Mouse (Mus musculus): ENCODE results near the gene Ticrr.

Gene Ticrr

DNA sequence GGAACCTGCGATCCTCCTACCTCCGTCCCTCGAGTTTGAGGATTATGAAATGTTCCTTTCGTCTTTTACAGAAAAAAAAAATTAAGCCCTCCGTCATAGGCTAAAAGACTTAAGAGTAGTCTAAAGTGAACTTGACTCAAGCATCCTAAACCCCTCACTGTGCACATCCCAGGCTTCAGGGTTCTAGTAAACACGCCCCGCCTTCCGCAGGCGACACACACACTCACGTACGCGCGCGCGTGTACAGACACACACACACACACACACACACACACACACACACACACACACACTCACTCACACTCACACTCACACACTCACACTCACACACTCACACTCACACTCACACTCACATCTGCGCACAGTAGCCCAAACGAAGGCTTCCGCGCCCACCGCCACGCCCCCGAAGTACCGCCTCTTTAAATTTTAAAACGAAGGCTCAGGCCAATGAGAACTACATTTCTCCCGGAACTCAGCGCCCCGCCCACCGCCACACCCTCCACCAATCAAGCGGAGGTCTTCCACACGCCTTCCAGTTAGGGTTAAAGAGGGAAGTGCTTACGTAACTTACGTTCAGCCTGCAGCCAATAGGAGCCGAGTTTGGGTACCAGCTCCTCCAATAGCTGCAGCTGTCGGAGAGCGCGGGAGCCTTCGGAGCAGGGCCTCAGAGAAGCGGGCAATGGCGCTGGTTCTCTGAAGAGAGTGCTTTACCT lies at the start of gene Ticrr:
Gene Ticrr, plus strand, starts transcription at position 619 of the 713 bp plus-strand sequence.
- peak; percentile 96 to 98 for DNase-seq (ENCODE audit: low spot score in 2 of 2)

DNA sequence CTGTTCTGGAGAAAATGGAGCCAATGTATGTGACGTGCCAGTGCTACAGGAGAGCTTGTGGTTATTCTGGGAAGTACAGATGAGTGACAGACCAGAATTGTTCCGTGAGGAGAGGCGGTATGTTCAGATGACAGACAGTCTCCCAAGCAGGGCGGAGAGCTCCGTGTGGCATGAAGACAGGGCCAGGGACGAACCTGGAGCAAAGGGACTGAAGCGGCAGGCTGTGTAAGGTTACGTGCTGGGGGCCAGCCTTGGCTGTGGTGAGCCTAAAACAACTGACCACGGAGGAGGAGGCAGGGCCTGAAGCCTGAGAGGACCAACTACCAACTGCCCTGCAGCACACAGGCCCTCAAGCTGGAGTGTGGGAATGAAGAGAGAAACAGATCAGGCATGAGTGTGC lies 48.1 kb upstream of the Ticrr start:
- DNase-seq (ENCODE audit: low spot score in 2 of 2) = no peak

DNA sequence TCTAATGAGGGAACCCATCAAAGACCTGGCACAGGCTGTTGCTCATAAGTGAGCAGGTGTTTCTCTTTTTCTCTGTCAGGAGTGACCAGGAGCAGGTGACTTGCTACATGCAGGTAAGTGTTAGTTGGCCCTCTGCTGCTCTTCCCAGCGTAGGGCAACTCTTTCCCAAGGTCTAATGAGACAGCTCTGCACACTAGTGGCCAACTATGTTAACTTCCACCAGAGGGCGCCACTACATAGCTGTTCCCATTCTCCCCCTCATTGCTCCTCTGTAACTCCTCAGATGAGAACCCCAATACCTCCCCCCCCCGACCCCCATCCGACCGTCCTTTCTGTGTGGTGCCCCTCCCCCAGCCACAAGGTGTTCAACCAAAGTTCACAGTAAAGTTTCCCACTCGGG lies 47.2 kb upstream of the Ticrr start:
- DNase-seq (ENCODE audit: low spot score in 2 of 2) = no peak

DNA sequence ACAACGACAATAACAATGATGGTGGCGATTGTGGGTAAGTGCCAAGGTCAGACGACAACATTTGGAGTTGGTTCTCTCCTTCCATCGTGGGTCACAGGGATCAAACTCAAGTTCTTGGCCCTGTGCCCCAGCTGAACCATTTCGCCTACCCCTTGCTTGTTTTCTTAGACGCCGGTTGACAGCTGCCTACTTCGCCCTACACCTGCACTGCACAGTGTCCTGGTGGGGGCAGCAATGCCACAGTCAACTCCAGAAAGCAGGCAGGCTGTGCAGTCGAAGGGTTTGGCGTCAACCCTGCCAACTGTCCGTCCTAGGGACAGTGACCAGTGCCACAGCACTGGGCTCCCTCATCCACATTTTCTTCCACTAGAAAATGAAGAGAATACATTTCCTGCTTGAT lies 46.7 kb upstream of the Ticrr start:
- no peak for DNase-seq (ENCODE audit: low spot score in 2 of 2)

DNA sequence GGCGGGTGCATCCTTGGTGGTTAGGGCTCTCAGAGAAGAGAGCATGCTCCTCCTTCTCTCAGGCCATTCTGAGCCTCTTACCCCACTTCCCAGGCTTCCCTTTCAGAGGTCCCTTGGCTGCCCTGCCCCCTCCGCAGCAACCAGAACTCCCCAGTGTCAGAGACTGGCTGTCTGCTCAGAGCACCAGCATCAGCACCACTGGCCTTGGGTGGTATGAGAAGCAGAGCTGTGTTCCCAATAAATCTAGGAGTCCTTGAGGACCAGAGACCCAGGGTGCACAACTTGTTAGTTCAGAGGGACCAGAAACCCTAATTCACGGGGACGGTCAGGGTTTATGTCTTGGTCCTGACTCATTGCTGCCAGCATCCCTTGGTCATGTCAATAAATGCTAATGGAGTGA lies 45.0 kb upstream of the Ticrr start:
- DNase-seq (ENCODE audit: low spot score in 2 of 2) = no peak

DNA sequence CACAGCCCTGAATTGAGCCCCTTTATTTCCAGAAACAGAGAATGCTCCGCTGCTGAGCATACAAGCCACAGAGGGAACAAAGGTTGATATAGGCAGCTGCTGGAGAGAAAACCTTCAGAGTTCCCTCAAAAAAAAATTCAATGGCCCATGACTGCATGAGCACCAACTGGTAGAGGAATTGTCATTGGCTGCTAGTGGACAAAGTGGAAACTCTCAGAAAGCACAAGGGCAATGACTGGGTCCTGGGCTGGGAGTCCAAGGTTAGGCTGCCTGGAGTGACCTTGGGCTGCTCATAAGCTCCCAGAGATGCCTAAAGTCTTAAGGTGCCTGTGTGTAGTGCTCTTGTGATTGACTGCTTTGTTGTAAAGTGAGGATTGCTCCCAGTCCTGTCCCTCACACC lies 44.1 kb upstream of the Ticrr start:
- no peak for DNase-seq (ENCODE audit: low spot score in 2 of 2)

DNA sequence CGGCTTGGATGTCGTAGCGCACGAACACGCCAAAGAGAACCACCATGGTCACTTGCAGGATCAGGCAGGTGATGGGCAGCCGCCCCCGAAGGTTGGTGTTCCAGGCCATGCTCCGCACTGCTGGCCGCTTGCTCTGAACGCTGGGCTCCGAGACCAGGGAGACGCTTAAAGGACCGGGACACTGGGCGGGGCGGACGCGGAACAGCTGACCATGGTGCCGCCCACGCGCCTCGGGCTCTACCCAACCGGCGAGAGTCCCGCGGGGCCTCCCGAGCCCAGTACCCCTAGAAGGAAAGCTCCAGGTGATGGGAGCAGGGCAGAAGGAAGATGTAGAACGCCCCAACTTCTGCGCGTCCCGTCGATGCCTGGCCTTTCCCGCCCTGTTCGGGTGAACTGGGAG lies 42.6 kb upstream of the Ticrr start, which contains the start of gene Rhcg:
Gene Rhcg, minus strand, starts transcription at position 240 of the 400 bp plus-strand sequence.
- DNase-seq (ENCODE audit: low spot score in 2 of 2) = no peak

DNA sequence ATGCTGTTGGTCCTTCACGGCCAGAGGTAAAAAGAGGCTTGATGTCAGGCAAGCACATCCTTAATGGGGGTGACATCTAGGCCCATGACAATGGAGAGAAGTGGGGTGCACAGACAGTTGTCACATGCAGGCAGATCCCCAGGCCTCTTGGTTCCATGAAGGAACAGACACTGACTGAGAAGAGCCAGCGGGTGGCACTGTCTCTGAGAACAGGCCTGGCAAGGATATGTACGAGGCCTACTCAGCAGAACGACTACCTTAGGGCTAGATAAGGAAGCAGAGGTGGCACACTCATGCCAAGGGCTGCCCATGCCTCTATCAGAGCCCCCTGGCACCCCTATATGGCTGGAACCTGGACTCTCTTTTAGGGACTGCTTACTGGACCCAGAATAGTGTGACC lies 40.5 kb upstream of the Ticrr start:
- no peak for DNase-seq (ENCODE audit: low spot score in 2 of 2)

DNA sequence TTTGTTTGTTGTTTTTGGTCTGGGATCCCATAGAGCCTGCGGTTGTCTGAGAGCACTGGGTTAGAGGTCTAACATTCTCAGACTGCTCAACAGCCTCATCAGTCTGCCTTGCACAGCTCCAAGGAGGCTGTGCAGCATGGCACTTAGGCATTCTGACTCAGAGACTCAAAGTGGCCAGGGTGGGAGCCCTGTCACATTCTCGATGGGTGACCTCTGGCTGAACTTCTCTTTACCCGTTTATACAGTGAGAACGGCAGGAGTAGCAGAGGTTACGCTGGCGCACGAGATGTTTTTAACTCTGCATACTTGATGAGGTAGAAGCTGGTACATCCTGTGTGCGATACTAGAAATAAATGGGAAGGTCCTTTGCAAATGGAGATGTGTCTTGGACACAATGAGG lies 36.9 kb upstream of the Ticrr start:
- DNase-seq (ENCODE audit: low spot score in 2 of 2) = no peak

DNA sequence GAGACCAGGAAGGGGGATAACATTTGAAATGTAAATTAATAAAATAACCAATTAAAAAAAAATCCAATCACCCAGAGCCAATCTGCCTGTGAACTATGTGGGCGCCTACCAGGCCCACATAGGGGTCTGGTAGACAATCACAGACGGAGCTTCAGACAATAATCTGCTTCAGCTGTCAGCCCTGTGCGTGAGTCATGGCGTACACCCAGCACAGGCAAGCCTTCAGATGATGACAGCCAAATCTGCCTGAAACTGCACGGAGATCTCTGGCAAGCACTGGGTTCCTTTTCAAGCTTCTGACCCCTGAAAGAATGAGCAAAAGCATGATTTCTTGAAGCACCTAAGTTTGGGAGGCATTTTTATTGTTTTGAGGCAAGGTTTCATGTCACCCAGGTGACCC lies 33.8 kb upstream of the Ticrr start:
- no peak for DNase-seq (ENCODE audit: low spot score in 2 of 2)

DNA sequence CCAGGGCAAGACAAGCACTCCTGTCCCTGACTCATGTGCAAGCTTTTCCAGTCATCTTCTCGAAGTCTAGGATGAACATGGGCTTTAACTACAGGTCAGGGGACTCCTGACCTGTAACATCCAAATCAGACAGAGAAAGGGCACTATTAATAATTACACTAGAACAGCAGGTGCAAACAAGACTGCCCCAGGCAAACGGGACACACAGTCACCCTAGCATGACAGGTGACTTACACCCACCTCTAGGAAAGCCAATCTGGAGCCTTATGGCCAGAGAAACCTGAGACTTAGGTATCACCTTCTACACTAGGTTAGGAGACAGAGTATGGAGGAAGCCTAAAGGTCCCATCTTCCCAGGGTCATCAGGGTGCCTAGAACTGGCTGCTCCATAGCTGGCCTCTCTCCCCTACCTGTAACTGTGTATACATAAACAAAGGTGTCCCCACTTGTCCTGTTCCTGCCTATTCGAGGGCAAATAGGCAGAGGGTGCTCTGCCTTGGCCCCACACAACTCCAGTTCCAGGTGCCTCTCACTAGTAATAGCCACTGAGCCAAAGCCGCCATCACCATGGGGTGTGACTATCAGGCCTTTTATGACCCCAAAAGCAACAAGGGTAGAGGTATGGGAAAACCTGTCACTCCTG lies 31.6 kb upstream of the Ticrr start:
- DNase-seq (ENCODE audit: low spot score in 2 of 2) = no peak

DNA sequence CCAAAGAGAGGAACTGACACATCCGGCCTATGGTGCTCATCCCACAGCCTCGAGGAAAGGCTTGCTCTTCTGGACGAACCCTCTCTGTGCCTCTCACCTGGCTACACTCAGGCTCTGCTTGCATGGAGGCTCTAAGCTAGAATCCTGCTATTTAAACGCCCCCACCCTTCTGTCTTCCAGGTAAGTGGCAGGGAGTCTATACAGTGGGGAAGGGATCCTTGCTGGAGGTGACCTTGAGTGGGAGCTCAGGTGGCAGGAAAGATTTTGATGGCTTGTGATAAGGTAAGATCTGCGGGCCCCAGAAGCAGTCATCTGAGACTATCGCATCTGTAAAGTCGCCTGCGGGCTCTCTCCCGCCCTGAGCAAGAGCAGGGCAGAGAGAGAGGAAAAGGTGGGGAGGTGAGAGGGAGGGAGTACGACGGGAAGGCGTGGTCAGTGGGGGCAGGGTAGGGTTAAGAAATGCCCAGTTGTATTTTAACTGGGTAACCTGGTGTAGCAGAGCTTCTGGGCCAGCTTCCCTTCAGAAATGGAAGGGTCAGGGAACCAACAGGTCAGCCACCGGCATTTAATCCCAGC lies 28.1 kb upstream of the Ticrr start:
- no peak for DNase-seq (ENCODE audit: low spot score in 2 of 2)

DNA sequence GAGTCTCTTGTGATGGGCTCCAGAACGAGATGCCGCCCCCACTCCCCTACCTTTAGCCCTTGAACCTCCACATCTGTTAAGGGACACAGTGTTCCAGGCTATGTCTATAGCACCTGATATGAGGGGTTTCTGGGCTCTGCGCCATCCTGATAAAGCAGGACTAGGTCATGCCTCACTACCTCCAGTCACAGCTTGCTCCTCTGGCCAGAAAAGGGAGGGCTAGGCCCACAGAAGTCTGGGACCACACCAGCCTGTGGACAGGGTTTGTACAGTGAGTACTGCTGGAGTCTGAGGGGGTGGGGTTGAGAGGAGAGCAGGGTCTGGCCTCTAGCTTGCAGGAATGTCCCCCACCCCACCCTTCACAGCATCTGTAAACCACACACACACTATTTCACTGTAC lies 12.8 kb upstream of the Ticrr start:
- no peak for DNase-seq (ENCODE audit: low spot score in 2 of 2)

DNA sequence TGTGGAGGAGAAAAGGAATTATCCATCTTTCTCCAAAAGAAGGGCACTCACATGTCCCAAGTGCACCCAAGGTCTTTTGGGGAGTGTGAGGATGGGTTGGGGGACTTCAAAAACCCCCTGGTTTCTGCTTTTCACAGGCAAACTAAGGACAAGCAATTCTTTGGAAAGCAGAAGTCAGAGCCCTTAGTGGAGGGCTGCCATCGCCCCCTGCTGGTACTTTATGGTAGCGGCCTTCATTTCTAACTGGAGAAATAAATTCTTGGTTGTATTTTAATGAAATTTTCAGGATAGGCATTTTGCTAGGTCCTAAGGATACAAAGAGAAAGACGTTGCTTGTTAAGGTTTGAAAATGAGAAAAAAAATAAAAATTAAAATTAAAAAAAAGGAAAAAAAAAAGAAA lies 11.0 kb upstream of the Ticrr start:
- DNase-seq (ENCODE audit: low spot score in 2 of 2) = peak in 1 of 2 experiments; percentile 54

DNA sequence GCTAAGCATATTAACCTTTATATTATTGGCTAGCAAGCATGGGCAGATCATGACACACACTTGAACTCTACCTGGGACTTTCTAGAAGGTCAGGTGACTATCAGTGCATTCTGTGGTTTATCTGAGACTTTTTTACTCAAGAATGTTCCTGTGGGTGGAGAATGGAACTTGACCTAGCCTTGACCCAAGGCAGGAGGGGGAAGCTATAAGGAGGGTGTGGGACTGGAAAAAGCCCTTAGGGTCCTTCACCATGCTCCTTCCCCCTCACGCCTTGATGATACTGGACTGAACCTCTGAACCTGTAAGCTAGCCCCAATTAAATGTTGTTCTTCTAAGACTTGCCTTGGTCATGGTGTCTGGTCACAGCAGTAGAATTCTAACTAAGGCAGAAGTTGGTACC lies 5.8 kb upstream of the Ticrr start:
- no peak for DNase-seq (ENCODE audit: low spot score in 2 of 2)

DNA sequence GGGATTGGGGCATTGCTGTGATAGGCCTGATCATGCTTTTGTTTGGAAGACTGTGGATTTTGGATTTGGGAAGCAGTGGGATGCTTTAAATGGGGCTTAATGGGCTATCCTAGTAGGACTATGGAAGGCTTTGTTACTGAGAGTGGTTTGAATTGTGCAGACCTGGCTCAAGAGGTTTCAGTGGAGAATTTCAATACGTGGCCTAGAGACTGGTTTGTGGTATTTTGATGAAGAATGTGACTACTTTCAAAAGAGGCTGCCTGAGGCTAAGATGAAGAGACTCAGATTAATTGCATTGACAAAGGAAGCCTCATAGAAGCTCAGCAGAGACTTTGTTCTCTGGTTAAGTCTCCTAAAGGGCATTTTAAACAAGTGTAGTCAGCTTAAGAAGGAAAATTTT lies 5.4 kb upstream of the Ticrr start:
- no peak for DNase-seq (ENCODE audit: low spot score in 2 of 2)

DNA sequence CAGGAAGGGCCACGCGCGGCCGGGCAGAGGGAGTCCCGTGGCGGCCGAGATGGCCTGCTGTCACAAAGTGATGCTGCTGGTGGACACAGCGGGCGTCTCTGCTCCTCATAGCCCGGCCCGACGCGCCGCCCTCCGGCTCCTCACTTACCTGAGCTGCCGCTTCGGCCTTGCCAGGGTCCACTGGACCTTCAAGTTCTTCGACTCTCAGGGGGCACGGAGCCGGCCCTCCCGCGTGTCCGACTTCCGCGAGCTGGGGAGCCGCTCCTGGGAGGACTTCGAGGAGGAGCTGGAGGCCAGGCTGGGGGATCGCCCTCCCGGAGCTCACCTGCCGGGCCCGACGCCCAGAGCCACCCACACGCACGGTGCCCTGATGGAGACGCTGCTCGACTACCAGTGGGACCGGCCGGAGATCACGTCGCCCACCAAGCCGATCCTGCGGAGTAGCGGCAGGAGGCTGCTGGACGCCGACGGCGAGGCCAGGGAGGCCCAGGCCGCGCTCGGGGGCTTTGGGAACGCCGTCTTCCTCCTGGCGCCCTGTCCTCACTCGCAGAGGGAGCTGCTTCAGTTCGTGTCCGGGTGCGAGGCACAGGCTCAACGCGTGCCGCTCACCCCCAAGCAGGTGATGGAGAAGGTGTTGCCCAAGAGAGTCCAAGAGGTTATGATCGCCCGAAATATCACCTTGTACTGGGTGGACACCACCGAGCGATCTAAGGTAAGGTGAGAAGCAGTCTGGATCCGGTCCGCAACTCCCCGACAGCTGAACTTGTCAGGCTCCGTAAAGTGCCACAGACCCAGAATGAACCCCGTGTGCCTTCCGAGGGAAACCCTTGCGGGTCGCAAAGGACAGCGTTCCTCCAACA lies 525 bp downstream of the Ticrr start:
- DNase-seq (ENCODE audit: low spot score in 2 of 2) = no peak

DNA sequence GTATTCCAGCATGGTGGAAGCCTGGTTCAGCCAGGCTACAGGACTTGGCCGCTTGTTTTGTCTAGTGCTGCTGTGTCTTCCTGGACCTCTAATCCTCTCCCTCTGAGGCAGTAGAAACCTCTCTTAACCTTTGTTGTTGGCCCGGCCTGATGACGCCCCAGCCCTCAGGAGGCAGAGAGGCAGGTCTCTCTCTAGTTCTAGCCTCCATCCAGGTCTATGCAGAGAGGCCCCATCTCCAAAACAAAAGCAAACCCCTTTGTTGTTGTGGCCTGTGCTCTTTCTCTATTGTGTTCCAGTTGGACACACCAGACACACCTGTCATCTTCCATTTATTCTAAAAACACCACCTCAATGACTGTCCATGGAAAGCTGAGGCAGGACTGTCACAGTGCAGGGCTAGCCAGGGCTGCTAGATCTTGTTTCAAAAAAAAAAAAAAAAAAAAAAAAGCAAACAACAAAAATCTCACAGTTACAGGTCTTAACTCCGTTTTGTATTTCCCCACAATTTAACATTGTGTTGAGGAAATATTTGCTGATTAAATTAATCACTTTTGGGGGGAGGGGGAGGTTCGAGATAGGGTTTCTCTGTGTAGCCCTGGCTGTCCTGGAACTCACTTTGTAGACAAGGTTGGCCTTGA lies 1.4 kb downstream of the Ticrr start:
- DNase-seq (ENCODE audit: low spot score in 2 of 2) = no peak

DNA sequence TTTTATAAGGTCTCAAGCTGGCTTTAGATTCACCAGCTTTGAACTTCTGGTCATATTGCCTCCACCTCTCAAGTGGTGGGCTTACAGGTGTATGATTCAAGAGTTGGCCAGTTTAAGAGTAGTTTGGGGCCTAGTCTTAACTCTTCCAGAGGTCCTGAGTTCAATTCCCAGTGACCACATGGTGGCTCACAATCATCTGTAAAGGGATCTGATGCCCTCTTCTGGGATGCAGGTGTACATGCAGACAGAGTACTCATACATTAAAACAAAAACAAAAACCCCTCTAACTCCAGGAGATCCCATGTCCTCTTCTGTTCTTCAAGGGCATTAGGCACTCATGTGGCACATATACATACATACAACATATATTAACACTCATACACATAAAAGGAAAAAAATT lies 6.7 kb downstream of the Ticrr start:
- DNase-seq (ENCODE audit: low spot score in 2 of 2) = no peak

DNA sequence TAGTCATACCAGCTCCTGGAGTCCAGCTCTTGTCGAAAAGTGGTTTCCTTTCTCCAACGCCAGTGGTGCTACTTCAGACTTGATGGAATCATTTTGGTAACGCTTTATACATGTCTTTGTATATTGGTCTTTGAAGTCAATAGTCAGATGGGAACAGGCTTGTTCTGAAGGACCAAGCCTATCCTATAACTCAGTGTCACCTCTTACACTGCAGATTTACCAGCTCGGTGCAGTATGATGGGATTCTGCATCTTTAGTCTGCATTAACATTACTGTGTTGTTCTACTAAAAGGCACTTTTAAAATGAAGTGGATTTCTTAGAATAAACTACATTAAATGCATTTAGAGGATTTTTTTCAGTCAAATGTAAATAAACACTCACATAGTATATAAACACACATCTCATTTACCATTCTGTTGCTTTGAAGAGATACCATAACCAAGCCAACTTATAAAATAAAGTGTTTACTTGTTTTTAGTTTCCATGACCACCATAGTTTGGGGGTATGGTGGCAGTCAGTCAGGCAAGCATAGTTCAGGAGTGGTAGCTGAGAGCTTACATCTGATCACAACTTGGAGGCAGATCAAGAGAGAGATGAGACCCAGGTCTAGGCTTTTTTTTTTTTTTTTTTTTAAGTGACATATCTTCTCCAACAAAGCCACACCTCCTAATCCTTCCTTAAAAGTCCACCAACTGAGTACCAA lies 11.1 kb downstream of the Ticrr start:
- no peak for DNase-seq (ENCODE audit: low spot score in 2 of 2)

DNA sequence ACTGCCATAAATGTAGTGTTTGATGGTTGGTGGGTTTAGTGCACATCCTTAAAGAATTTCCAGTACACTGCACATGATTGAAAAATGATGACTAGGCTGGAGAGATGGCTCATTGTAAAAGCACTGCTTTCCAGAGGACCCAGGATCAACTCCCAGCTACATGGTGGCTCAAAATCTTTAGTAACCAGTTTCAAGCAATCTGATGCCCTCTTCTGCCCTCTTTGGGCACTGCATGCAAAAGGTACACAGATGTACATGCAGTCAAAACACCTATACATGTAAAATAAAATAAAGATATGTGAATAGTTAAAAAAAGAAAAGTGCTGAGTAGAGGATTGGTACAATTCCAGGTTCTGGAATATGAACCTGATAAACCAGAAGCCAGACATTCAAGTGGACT lies 19.2 kb downstream of the Ticrr start:
- no peak for DNase-seq (ENCODE audit: low spot score in 2 of 2)

All from frontal cortex, postnatal 10 days (tissue).